Mouse (Mus musculus): ENCODE results near the gene Doc2g.

The Doc2g gene

GRCm38 (mm10) chr19:3991966-3992365, 11.1 kb upstream of the Doc2g start:
- no peak for DNase-seq

GRCm38 (mm10) chr19:3992416-3992815, 10.7 kb upstream of the Doc2g start, which contains the start of gene Tbx10:
Tbx10 (plus strand) TSS chr19:3992752.
- DNase-seq, result no peak

- DNase-seq, result no peak
These were observed 8.2 kb upstream of the Doc2g start for GRCm38 (mm10) chr19:3994932-3995331.

DNA sequence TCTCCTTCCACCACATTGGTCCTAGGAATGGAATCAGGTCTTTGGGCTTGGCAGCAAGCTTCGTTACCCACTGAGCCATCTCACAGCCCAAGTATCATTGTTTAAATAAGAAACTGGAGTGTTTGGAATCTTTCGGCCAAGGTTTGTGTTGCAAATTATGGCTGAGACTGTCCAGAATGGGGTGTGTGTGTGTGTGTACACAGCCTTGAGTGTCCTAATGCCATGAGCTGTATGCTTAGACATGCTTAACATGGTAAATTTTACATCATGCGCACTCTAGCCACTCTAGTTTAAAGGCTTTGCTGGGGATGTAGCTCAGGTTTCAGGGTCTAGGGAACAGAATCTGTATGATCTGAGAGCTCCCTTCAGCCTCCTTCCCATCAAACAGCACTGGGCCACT, 7.6 kb upstream of the Doc2g start:
- DNase-seq, result no peak

- DNase-seq, result no peak
These were observed 7.0 kb upstream of the Doc2g start for GRCm38 (mm10) chr19:3996106-3996505.

- DNase-seq, result no peak
These were observed 6.4 kb upstream of the Doc2g start for GRCm38 (mm10) chr19:3996747-3997146.

- DNase-seq, result no peak
These were observed 5.9 kb upstream of the Doc2g start for GRCm38 (mm10) chr19:3997231-3997630.

GRCm38 (mm10) chr19:3998335-3998734, 4.8 kb upstream of the Doc2g start:
- DNase-seq, result no peak

- DNase-seq, result no peak
These were observed 3.9 kb upstream of the Doc2g start for GRCm38 (mm10) chr19:3999121-3999730.

- peak; percentile 97 for DNase-seq
These were observed 2.8 kb upstream of the Doc2g start, which contains the start of the genes Nudt8 and Gm49405 for GRCm38 (mm10) chr19:4000119-4000900. Nudt8 (plus strand) TSS chr19:4000580. Gm49405 (plus strand) TSS chr19:4000626.

DNA sequence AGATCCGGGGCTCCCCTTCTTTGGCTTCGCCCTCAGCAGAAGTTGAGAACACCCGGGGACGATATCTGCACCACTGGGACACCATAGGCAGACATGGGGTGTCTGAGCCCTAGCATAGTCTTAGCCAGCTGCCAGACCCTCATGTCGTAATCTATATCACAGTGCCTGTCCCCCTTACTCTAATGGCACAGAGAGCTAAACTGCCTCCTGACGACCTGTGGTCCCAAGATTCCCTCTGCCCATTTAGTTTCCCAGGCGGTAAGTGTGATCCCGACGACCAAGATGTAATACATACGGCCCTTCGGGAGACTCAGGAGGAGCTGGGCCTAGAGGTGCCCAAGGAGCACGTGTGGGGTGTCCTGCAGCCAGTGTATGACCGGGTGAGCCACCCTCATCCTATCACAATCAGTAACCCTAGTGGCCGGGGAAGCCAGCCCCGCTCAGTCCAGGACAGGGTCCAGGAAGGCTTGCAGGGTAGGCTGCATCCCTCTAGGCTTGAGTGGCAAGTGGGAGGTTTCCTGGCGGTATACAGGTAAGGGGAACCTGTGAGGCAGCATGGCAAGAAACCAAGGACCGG, 2.1 kb upstream of the Doc2g start:
- no peak for DNase-seq

DNA sequence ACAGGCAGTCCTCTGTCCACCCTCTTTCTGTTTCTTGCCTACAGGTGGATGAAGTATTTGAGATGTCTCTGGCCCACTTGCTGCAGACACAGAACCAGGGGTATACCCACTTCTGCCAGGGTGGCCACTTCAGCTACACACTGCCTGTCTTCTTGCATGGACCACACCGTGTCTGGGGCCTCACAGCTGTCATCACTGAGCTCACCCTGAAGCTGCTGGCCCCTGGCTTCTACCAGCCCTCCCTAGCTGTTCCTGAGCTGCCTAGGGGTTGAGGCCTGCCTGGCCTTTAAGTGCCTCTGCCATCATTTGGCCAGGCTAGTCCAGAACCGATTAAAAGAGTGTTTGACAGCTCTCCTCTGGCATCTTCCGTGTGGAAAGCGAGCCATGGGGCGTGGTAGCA, 1.4 kb upstream of the Doc2g start:
- DNase-seq, result no peak

DNA sequence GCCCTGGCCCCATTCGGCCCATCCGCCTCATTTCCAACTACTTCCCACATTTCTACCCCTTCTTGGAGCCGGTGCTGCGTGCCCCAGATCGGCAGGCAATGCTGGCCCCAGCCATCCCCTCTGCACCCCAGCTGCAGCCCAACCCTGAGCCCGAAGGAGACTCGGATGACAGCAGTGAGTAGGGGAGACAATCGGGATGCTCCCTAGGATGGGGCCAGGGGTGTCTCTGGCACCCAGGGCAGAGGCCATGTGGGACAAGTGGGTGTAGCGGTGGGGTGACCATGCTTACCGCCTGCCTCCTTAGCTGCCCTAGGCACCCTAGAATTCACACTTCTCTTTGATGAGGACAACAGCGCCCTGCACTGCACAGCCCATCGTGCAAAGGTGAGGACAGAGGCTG, 528 bp downstream of the Doc2g start:
- DNase-seq, result no peak

GRCm38 (mm10) chr19:4004331-4004730, 1.2 kb downstream of the Doc2g start:
- no peak for DNase-seq

GRCm38 (mm10) chr19:4005091-4005490, 2.0 kb downstream of the Doc2g start:
- no peak for DNase-seq

- no peak for DNase-seq
These were observed 2.9 kb downstream of the Doc2g start for GRCm38 (mm10) chr19:4005971-4006370.

DNA sequence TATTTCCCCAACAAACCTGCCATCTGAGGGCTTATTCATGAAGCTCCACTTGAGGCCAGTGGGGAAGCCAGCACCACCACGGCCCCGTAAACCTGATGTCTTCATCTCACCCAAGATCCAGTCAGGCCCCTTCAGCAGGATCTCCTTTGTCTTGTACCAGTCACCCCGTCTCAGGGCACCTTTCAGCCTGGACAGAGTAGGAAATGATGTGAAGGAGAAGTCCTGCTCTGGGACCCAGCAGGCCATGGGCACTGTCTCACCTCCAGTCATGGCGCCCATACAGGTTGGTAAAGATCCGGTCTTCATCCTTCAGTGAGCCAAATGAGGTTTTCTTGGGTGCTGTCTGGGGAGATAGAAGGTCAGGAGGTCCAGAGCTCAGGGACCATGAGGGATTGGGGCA, 8.0 kb downstream of the Doc2g start:
- DNase-seq, result no peak

- peak; percentile 93 for DNase-seq
These were observed 9.4 kb downstream of the Doc2g start, which contains the start of gene Ndufv1 for GRCm38 (mm10) chr19:4012432-4013022. Ndufv1 (minus strand) TSS chr19:4012806.

DNA sequence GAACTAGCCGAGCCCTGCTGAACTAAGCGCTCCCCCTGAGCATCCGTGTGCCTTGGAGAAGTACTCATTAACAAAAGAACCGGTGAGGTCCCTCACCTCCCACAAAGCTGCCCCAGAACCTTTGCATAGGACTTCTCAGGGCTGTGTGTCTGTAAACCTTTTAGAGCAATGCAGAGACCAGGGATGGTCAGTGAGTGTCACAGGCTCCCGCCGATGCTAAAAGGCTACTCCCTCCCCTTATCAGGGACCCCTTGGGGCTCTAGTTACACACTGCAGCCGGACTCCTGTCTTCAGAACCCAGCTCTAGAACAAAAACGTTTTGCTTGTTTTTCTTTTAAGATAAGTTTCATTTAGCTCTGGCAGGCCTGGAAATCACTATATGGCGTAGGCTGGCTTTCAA, 10.0 kb downstream of the Doc2g start:
- DNase-seq, result no peak

- DNase-seq, result no peak
These were observed 11.7 kb downstream of the Doc2g start for GRCm38 (mm10) chr19:4014802-4015201.

DNA sequence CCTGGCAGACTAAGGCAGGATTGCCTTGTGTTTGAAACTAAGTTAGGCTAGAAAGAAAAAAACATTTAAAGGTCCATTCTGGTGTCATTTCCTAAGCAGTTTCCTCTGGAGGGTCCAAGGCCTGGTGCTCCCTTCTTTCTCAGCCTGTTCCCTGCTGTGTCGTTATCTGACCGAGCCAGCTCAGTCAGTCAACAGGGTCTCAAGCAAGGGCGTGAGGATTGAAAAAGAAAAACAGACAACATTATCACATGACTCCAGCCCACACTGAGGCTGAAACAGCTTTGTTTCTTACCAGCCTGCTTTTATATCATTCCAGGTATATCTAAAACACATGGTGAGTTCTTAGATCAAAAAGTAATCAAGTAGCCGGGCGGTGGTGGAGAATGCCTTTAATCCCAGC, 12.5 kb downstream of the Doc2g start:
- DNase-seq, result no peak

DNA sequence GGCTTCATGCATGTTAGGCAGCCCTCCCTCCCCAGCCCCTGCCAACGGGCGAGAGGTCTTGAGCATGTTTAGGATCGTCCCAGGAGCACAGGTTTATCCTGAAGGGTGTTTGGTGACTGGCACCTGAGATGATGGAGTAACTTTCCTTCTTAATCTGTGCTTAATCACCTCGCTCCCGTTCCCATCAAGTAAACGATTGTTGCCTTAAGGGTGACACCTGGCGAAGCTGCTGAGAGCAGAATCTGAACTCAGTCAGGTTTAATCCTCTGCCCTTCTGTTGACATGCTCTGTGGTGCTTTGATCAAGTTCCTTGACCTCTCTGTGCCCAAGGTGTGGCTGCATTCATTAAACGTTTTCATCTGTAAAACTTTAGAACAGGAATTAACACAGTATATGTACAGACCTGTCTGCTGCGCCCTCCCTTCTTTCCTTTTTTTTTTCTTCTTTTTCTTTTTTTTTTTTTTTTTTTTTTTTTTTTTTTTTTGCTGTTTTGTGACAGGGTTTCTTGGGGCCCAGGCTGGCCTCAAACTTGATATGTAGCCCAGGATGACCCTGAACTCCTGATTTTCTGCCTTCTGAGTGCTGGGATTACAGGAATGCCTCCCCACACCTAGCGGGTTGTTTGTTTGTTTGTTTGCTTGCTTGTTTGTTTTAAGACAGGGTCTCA, 14.9 kb downstream of the Doc2g start:
- DNase-seq, result no peak

Data from thymus, postnatal 25 days (tissue).